Mouse (Mus musculus) megakaryocyte-erythroid progenitor cell, adult 5-6 weeks (primary cell): Measurements from ENCODE around the gene Narfl. TPM values are rescaled to one million over a fixed set of nuclear protein-coding genes. Genes with fewer than 3 reads are reported as not detected.
A peak's percentile ranks its signal among the peaks of the same experiment; 100 is the strongest.
"Not testable (repeated sequence)": the region's sequence is repeated elsewhere in the genome, so short reads cannot be mapped to it uniquely, and the experiment has no call there.

Source experiments
- ATAC-seq: replicated peaks from 2 replicates; pipeline ENCODE4 v1.8.0; 2016; ENCODE audit warnings: mild to moderate bottlenecking, inconsistent platforms; ENCODE audit not compliant: severe bottlenecking, poor library complexity, low FRiP score, low TSS enrichment
- total RNA-seq, 2 experiments: library from RNA; stranded (forward) in 1 of 2; stranded (reverse) in 1 of 2; fragments of 200-1000, 215-1000 nt in 1 of 2; fragments of >200 nt in 1 of 2; fragmentation: Nextera tagmentation in 1 of 2; gene quantifications; 2 replicates each; pipeline ENCODE4 v1.2.3; 2014 to 2017

Narfl gene
- total RNA-seq (2014; fragmentation: Nextera tagmentation) (20.4 and 29.9 TPM in 2 replicates), total RNA-seq (2017) (10.3 and 23.8 TPM in 2 replicates)

- peak; percentile 96 for ATAC-seq
Measured at GRCm38 (mm10) chr17:25773549-25774120, at the start of gene Narfl. Gene Narfl, plus strand, starts transcription at chr17:25773776.

GRCm38 (mm10) chr17:25723919-25724318, 49.7 kb upstream of the Narfl start:
- ATAC-seq: no peak

- ATAC-seq: no peak
Measured at GRCm38 (mm10) chr17:25725264-25725663, 48.3 kb upstream of the Narfl start.

- peak; percentile 95 for ATAC-seq
Measured at GRCm38 (mm10) chr17:25727265-25728008, 46.1 kb upstream of the Narfl start, which contains the start of the genes Chtf18 and Rpusd1. Gene Chtf18, minus strand, starts transcription at chr17:25727419. Gene Rpusd1, plus strand, starts transcription at chr17:25727670.

- ATAC-seq: no peak
Measured at GRCm38 (mm10) chr17:25728009-25728270, 45.6 kb upstream of the Narfl start.

- peak; percentile 24; the same call in 1 of the 2 replicates for ATAC-seq
Measured at GRCm38 (mm10) chr17:25732082-25732481, 41.5 kb upstream of the Narfl start.

GRCm38 (mm10) chr17:25735246-25735645, 38.3 kb upstream of the Narfl start:
- no peak for ATAC-seq

- no peak for ATAC-seq
Measured at GRCm38 (mm10) chr17:25735745-25736144, 37.8 kb upstream of the Narfl start, which contains the start of gene Mslnl. Gene Mslnl, plus strand, starts transcription at chr17:25736042.

GRCm38 (mm10) chr17:25738861-25739260, 34.7 kb upstream of the Narfl start:
- ATAC-seq: no peak

- ATAC-seq: not testable (repeated sequence)
Measured at GRCm38 (mm10) chr17:25741471-25741870, 32.1 kb upstream of the Narfl start.

GRCm38 (mm10) chr17:25743831-25744230, 29.7 kb upstream of the Narfl start:
- ATAC-seq: no peak

GRCm38 (mm10) chr17:25744311-25744710, 29.3 kb upstream of the Narfl start:
- no peak for ATAC-seq

GRCm38 (mm10) chr17:25748238-25748637, 25.3 kb upstream of the Narfl start:
- no peak for ATAC-seq

GRCm38 (mm10) chr17:25749314-25749713, 24.3 kb upstream of the Narfl start:
- no peak for ATAC-seq

- ATAC-seq: no peak
Measured at GRCm38 (mm10) chr17:25751446-25751845, 22.1 kb upstream of the Narfl start.

- no peak for ATAC-seq
Measured at GRCm38 (mm10) chr17:25754241-25754640, 19.3 kb upstream of the Narfl start, which contains the start of gene Msln. Gene Msln, minus strand, starts transcription at chr17:25754378.

GRCm38 (mm10) chr17:25755086-25755485, 18.5 kb upstream of the Narfl start:
- ATAC-seq: no peak

GRCm38 (mm10) chr17:25755627-25756377, 17.8 kb upstream of the Narfl start:
- no peak for ATAC-seq

- no peak for ATAC-seq
Measured at GRCm38 (mm10) chr17:25756378-25757242, 17.0 kb upstream of the Narfl start.
